Mouse (Mus musculus): Measurements from ENCODE around the gene Pak3. TPM values are rescaled to one million over a fixed set of nuclear protein-coding genes. Genes with fewer than 3 reads are reported as not detected.

The Pak3 gene
- polyA plus RNA-seq, 1 experiment from 2014 or later: 6.3 TPM

- no peaks in the 10 kb centered on the region for H3K9me3 ChIP-seq (replicated peaks; ENCODE audit: control insufficient read depth, low read length)
- H3K4me2 ChIP-seq (ENCODE audit: low read depth, low read length): no peak overlapping the region
- H3K27ac ChIP-seq (ENCODE audit: low read length): no peak overlapping the region
- H3K4me3 ChIP-seq (replicated peaks; ENCODE audit: low read length): no peak overlapping the region
- H3K27me3 ChIP-seq (ENCODE audit: control insufficient read depth, insufficient read depth, low read length): no peaks in the 10 kb centered on the region
- 65% methylated on average over 2 of the region's 2 CpGs for WGBS
- no peaks in the 10 kb centered on the region for H3K36me3 ChIP-seq (ENCODE audit: control insufficient read depth, insufficient read depth, low read length)
- no peak for ATAC-seq (ENCODE audit: insufficient read depth, low FRiP score)
- H3K9ac ChIP-seq (ENCODE audit: low read length): no peak overlapping the region
- no peaks in the 10 kb centered on the region for H3K4me1 ChIP-seq (ENCODE audit: control insufficient read depth, insufficient read depth, low read length)
These were observed 24.4 kb downstream of the Pak3 start for GRCm38 (mm10) chrX:143542756-143543155.

GRCm38 (mm10) chrX:143543186-143543793, 24.9 kb downstream of the Pak3 start:
- Histone ChIP-seq H3K27me3 (ENCODE audit: control insufficient read depth, insufficient read depth, low read length) (no peaks in the 10 kb centered on the region), H3K4me2 (ENCODE audit: low read depth, low read length) (no peak overlapping the region), H3K4me3 (replicated peaks; ENCODE audit: low read length) (no peak overlapping the region), H3K27ac (ENCODE audit: low read length) (no peak overlapping the region), H3K9me3 (replicated peaks; ENCODE audit: control insufficient read depth, low read length) (no peaks in the 10 kb centered on the region), H3K4me1 (ENCODE audit: control insufficient read depth, insufficient read depth, low read length) (no peaks in the 10 kb centered on the region), H3K9ac (ENCODE audit: low read length) (no peak overlapping the region), H3K36me3 (ENCODE audit: control insufficient read depth, insufficient read depth, low read length) (no peaks in the 10 kb centered on the region)
- no peak for ATAC-seq (ENCODE audit: insufficient read depth, low FRiP score)
- WGBS: 47% methylated on average over 7 of the region's 7 CpGs

GRCm38 (mm10) chrX:143573691-143574090, 55.3 kb downstream of the Pak3 start:
- no peaks in the 10 kb centered on the region for H3K9me3 ChIP-seq (replicated peaks; ENCODE audit: control insufficient read depth, low read length)
- ATAC-seq (ENCODE audit: insufficient read depth, low FRiP score): no peak
- no peaks in the 10 kb centered on the region for H3K36me3 ChIP-seq (ENCODE audit: control insufficient read depth, insufficient read depth, low read length)
- no peaks in the 10 kb centered on the region for H3K4me1 ChIP-seq (ENCODE audit: control insufficient read depth, insufficient read depth, low read length)
- H3K27ac ChIP-seq (ENCODE audit: low read length): no peak overlapping the region
- no peak overlapping the region for H3K4me3 ChIP-seq (replicated peaks; ENCODE audit: low read length)
- H3K27me3 ChIP-seq (ENCODE audit: control insufficient read depth, insufficient read depth, low read length): no peaks in the 10 kb centered on the region; the same call in 1 of the 2 replicates
- no peak overlapping the region for H3K4me2 ChIP-seq (ENCODE audit: low read depth, low read length)
- H3K9ac ChIP-seq (ENCODE audit: low read length): no peak overlapping the region
- 67% methylated on average over 2 of the region's 2 CpGs for WGBS

- H3K27ac ChIP-seq (ENCODE audit: low read length): no peak overlapping the region
- H3K4me2 ChIP-seq (ENCODE audit: low read depth, low read length): no peak overlapping the region
- no peak overlapping the region for H3K4me3 ChIP-seq (replicated peaks; ENCODE audit: low read length)
- ATAC-seq (ENCODE audit: insufficient read depth, low FRiP score): no peak
- 73% methylated on average over 2 of the region's 2 CpGs for whole genome bisulfite sequencing
- no peaks in the 10 kb centered on the region for H3K27me3 ChIP-seq (ENCODE audit: control insufficient read depth, insufficient read depth, low read length)
- no peak overlapping the region for H3K9ac ChIP-seq (ENCODE audit: low read length)
- H3K9me3 ChIP-seq (replicated peaks; ENCODE audit: control insufficient read depth, low read length): no peaks in the 10 kb centered on the region
- no peaks in the 10 kb centered on the region for H3K36me3 ChIP-seq (ENCODE audit: control insufficient read depth, insufficient read depth, low read length)
- no peaks in the 10 kb centered on the region for H3K4me1 ChIP-seq (ENCODE audit: control insufficient read depth, insufficient read depth, low read length)
These were observed 61.5 kb downstream of the Pak3 start for GRCm38 (mm10) chrX:143579925-143580324.

- Histone ChIP-seq H3K4me2 (ENCODE audit: low read depth, low read length) (no peak overlapping the region), H3K9me3 (replicated peaks; ENCODE audit: control insufficient read depth, low read length) (no peaks in the 10 kb centered on the region), H3K4me1 (ENCODE audit: control insufficient read depth, insufficient read depth, low read length) (no peaks in the 10 kb centered on the region), H3K4me3 (replicated peaks; ENCODE audit: low read length) (no peak overlapping the region), H3K27ac (ENCODE audit: low read length) (no peak overlapping the region), H3K27me3 (ENCODE audit: control insufficient read depth, insufficient read depth, low read length) (no peaks in the 10 kb centered on the region), H3K36me3 (ENCODE audit: control insufficient read depth, insufficient read depth, low read length) (no peaks in the 10 kb centered on the region), H3K9ac (ENCODE audit: low read length) (no peak overlapping the region)
- ATAC-seq (ENCODE audit: insufficient read depth, low FRiP score): no peak
- WGBS: 80% methylated on average over 2 of the region's 2 CpGs
These were observed 62.1 kb downstream of the Pak3 start for GRCm38 (mm10) chrX:143580458-143580959.

GRCm38 (mm10) chrX:143606877-143607449, 88.6 kb downstream of the Pak3 start:
- H3K27ac ChIP-seq (ENCODE audit: low read length): no peak overlapping the region
- H3K27me3 ChIP-seq (ENCODE audit: control insufficient read depth, insufficient read depth, low read length): no peaks in the 10 kb centered on the region; the same call in 1 of the 2 replicates
- no peaks in the 10 kb centered on the region for H3K36me3 ChIP-seq (ENCODE audit: control insufficient read depth, insufficient read depth, low read length)
- H3K4me2 ChIP-seq (ENCODE audit: low read depth, low read length): no peak overlapping the region
- no peak overlapping the region for H3K9ac ChIP-seq (ENCODE audit: low read length)
- no peak for ATAC-seq (ENCODE audit: insufficient read depth, low FRiP score)
- no peaks in the 10 kb centered on the region for H3K4me1 ChIP-seq (ENCODE audit: control insufficient read depth, insufficient read depth, low read length)
- no peaks in the 10 kb centered on the region for H3K9me3 ChIP-seq (replicated peaks; ENCODE audit: control insufficient read depth, low read length)
- no peak overlapping the region for H3K4me3 ChIP-seq (replicated peaks; ENCODE audit: low read length)
- 70% methylated on average over 5 of the region's 5 CpGs for WGBS

- H3K9me3 ChIP-seq (replicated peaks; ENCODE audit: control insufficient read depth, low read length): no peaks in the 10 kb centered on the region
- H3K9ac ChIP-seq (ENCODE audit: low read length): no peak overlapping the region
- WGBS: 18% methylated on average over 4 of the region's 4 CpGs
- no peak overlapping the region for H3K4me3 ChIP-seq (replicated peaks; ENCODE audit: low read length)
- H3K27me3 ChIP-seq (ENCODE audit: control insufficient read depth, insufficient read depth, low read length): no peaks in the 10 kb centered on the region; the same call in 1 of the 2 replicates
- no peak overlapping the region for H3K27ac ChIP-seq (ENCODE audit: low read length)
- no peak overlapping the region for H3K4me2 ChIP-seq (ENCODE audit: low read depth, low read length)
- H3K36me3 ChIP-seq (ENCODE audit: control insufficient read depth, insufficient read depth, low read length): no peaks in the 10 kb centered on the region
- no peak for ATAC-seq (ENCODE audit: insufficient read depth, low FRiP score)
- no peaks in the 10 kb centered on the region for H3K4me1 ChIP-seq (ENCODE audit: control insufficient read depth, insufficient read depth, low read length)
These were observed 100.3 kb downstream of the Pak3 start for GRCm38 (mm10) chrX:143618734-143619133.

- Histone ChIP-seq H3K36me3 (ENCODE audit: control insufficient read depth, insufficient read depth, low read length) (no peaks in the 10 kb centered on the region), H3K4me3 (replicated peaks; ENCODE audit: low read length) (no peak overlapping the region), H3K9me3 (replicated peaks; ENCODE audit: control insufficient read depth, low read length) (no peaks in the 10 kb centered on the region), H3K4me1 (ENCODE audit: control insufficient read depth, insufficient read depth, low read length) (no peaks in the 10 kb centered on the region), H3K27me3 (ENCODE audit: control insufficient read depth, insufficient read depth, low read length) (peaks cover 4% of the 10 kb centered on the region; the same call in 1 of the 2 replicates), H3K9ac (ENCODE audit: low read length) (no peak overlapping the region), H3K27ac (ENCODE audit: low read length) (no peak overlapping the region), H3K4me2 (ENCODE audit: low read depth, low read length) (no peak overlapping the region)
- WGBS: 66% methylated on average over 5 of the region's 5 CpGs
- ATAC-seq (ENCODE audit: insufficient read depth, low FRiP score): no peak
These were observed 109.4 kb downstream of the Pak3 start for GRCm38 (mm10) chrX:143627767-143628166.

GRCm38 (mm10) chrX:143643936-143644335, 125.5 kb downstream of the Pak3 start:
- Histone ChIP-seq H3K36me3 (ENCODE audit: control insufficient read depth, insufficient read depth, low read length) (no peaks in the 10 kb centered on the region), H3K4me2 (ENCODE audit: low read depth, low read length) (no peak overlapping the region), H3K9me3 (replicated peaks; ENCODE audit: control insufficient read depth, low read length) (no peaks in the 10 kb centered on the region), H3K27ac (ENCODE audit: low read length) (no peak overlapping the region), H3K27me3 (ENCODE audit: control insufficient read depth, insufficient read depth, low read length) (no peaks in the 10 kb centered on the region), H3K4me3 (replicated peaks; ENCODE audit: low read length) (no peak overlapping the region), H3K9ac (ENCODE audit: low read length) (no peak overlapping the region), H3K4me1 (ENCODE audit: control insufficient read depth, insufficient read depth, low read length) (no peaks in the 10 kb centered on the region)
- 81% methylated on average over 2 of the region's 2 CpGs for WGBS
- no peak for ATAC-seq (ENCODE audit: insufficient read depth, low FRiP score)

All from stomach, embryonic 16.5 days (tissue).